Mouse (Mus musculus) lung, adult 2 months (tissue): ENCODE results near the gene Tgfbr2.

Experiments used
- CTCF ChIP-seq: fragments of 200-500 bp; IDR thresholded peaks from 2 replicates; pipeline ENCODE4 v1.5.1; 2011; ENCODE audit warnings: mild to moderate bottlenecking, low read length, control low read depth; ENCODE audit not compliant: insufficient read depth
- POLR2A ChIP-seq: fragments of 200-500 bp; IDR thresholded peaks from 2 replicates; pipeline ENCODE4 v1.6.1; 2011; ENCODE audit warnings: low read depth, mild to moderate bottlenecking, control low read depth, low read length, borderline replicate concordance; ENCODE audit errors: extremely low read depth

DNA sequence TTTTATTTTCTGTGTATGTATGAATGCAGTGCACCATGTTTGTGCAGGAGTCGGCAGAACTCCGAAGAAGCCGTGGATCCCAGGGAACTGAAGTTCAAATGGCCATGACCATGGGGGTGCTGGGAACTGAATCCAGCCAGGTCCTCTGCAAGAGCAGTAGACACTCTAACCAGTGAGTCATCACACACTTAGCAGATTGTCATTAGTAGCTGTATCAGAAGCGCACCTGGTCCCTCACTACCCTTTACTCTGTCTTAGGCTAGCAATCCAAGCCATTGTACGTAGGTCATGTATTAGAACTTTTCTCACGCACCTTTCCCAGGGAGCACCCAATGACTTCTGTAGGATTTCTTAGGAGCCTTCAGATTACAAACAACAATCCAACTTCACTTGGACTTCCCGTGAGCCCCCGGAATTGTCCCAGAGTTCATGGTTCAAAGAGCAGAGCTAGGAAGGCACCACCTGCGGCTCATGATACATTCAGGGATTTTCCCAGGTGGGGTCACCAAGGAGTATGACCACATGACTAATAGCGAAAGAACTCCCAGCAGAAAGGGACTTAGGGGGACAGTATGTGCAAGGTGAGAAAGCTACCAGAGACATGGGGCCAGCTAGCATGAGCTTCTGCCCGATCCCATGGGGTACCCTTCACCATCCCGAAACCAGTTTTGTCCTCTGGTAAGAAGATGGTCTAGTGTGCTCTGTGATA, 17.8 kb upstream of the Tgfbr2 start:
- no peak for TF ChIP-seq CTCF
- no peak for TF ChIP-seq POLR2A
